Mouse (Mus musculus) limb, embryonic 11.5 days (tissue): ENCODE measurements around the gene Dgcr8. TPM values are rescaled to one million over a fixed set of nuclear protein-coding genes. Genes with fewer than 3 reads are reported as not detected.

Source experiments
- ATAC-seq: fragments of 200-750 bp; cut with Nextera tagmentation; 2 replicates; pipeline ENCODE4 v1.8.0; 2017; ENCODE audit warnings: low read depth; ENCODE audit not compliant: insufficient number of reproducible peaks, low FRiP score, low TSS enrichment
- DNase-seq: peaks from one replicate; pipeline ENCODE4 v3.0.0-alpha.2; 2015; ENCODE audit warnings: low spot score
- H3K27ac ChIP-seq: fragments of 300-500 bp; sonication (generic); replicated peaks from 2 replicates; pipeline ENCODE4 v1.5.1; 2014; ENCODE audit warnings: low read depth, mild to moderate bottlenecking, low read length
- H3K27me3 ChIP-seq: fragments of 300-500 bp; sonication (generic); 2 replicates; pipeline ENCODE4 v1.6.1; 2014; ENCODE audit warnings: mild to moderate bottlenecking, low read length, mixed read lengths; ENCODE audit not compliant: control insufficient read depth, insufficient read depth
- H3K36me3 ChIP-seq: fragments of 300-500 bp; sonication (generic); 2 replicates; pipeline ENCODE4 v1.6.1; 2014; ENCODE audit warnings: mild to moderate bottlenecking, low read length, moderate library complexity, mixed read lengths; ENCODE audit not compliant: control insufficient read depth, insufficient read depth
- H3K4me1 ChIP-seq: fragments of 300-500 bp; sonication (generic); 2 replicates; pipeline ENCODE4 v1.6.1; 2014; ENCODE audit warnings: low read length, mixed read lengths; ENCODE audit not compliant: control insufficient read depth, insufficient read depth
- H3K4me2 ChIP-seq: fragments of 300-500 bp; sonication (generic); 2 replicates; pipeline ENCODE4 v1.6.1; 2014; ENCODE audit warnings: low read depth, mild to moderate bottlenecking, moderate library complexity; ENCODE audit not compliant: severe bottlenecking
- H3K4me3 ChIP-seq: fragments of 300-500 bp; sonication (generic); 2 replicates; pipeline ENCODE4 v1.5.1; 2014; ENCODE audit warnings: low read depth, low read length
- H3K9ac ChIP-seq: fragments of 300-500 bp; sonication (generic); 2 replicates; pipeline ENCODE4 v1.6.1; 2014; ENCODE audit warnings: mild to moderate bottlenecking, low read length
- H3K9me3 ChIP-seq: fragments of 300-500 bp; sonication (generic); 2 replicates; pipeline ENCODE4 v1.6.1; 2016; ENCODE audit warnings: low read length; ENCODE audit not compliant: control insufficient read depth
- WGBS: fragments of 180-500 bp; shearing (Covaris S2); extraction: QIAGEN DNeasy Blood & Tissue Kit; methylation state at CpG from one replicate; pipeline ENCODE4 v1.1.7; 2014; 5-methylcytosine and 5-hydroxymethylcytosine counted together
- polyA plus RNA-seq: library from polyadenylated mRNA; unstranded; fragments of >200 nt; fragmentation: Nextera tagmentation; extraction: Ambion mirVana; gene quantifications from 2 replicates; pipeline ENCODE4 v1.2.1, GENCODE M21; 2014

Gene Dgcr8
- polyA plus RNA-seq, 1 experiment from 2014 or later, result 42.7 TPM

DNA sequence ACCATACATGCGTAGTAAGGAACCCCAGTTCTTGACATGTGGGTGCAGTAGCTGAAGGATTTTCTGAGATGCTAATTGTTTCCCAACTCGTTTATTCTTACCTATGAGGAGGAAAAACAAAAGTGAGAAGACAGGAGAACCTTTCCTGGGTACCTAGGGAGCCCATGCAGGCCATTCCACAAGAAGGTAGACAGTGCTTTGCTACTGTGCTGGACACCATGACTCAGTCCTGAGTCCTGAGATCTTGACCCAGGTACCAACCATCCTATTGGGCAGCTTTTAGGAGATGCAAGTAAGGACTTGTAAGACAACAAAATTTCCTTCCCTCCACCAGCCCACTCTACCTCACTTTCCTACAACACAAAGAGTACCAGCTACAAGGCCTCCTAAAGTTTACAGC, 30.8 kb downstream of the Dgcr8 start, which contains the start of gene Gm49776:
Gene Gm49776 (minus strand): TSS at position 101 of the 400 bp plus-strand sequence.
- ATAC-seq, result no peak
- DNase-seq, result no peak
- no peak within 1 kb of the TSS for H3K9ac ChIP-seq
- 87% methylated on average over 2 of the region's 2 CpGs for WGBS
- no peak within 1 kb of the TSS for H3K4me3 ChIP-seq
- H3K27ac ChIP-seq, result no peak within 1 kb of the TSS
- no peaks in the 10 kb centered on the region for H3K4me1 ChIP-seq
- no peaks in the 10 kb centered on the region for H3K27me3 ChIP-seq
- H3K36me3 ChIP-seq, result peaks cover 50% of the 10 kb centered on the region
- H3K9me3 ChIP-seq, result no peaks in the 10 kb centered on the region
- no peak within 1 kb of the TSS for H3K4me2 ChIP-seq

DNA sequence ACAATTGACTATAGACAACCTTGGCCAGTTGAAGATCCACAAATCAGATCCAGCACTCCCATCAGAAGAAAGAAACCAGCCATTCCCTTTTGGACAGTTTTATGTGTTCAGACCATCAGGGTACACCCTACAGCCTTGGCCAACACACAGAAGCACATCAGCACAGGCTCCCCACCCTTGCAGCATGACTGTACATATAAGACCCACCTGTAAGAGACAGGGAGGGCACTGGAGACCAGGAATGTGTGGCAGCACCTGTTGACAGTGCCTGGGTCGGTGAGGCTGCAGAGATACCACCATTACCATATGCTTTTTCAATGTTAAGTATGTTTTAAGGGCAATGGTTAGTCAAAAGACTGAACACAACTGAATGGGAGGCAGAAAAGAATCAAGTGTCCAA, 35.2 kb downstream of the Dgcr8 start:
- DNase-seq (no peak), ATAC-seq (no peak)
- H3K36me3 ChIP-seq, result peaks cover 51% of the 10 kb centered on the region
- no peak overlapping the region for H3K4me3 ChIP-seq
- H3K9ac ChIP-seq, result no peak overlapping the region
- no peak overlapping the region for H3K27ac ChIP-seq
- no peaks in the 10 kb centered on the region for H3K27me3 ChIP-seq
- H3K9me3 ChIP-seq, result no peaks in the 10 kb centered on the region
- WGBS, result 81% methylated on average over 1 of the region's 1 CpGs
- peaks cover 17% of the 10 kb centered on the region for H3K4me1 ChIP-seq
- H3K4me2 ChIP-seq, result no peak overlapping the region

DNA sequence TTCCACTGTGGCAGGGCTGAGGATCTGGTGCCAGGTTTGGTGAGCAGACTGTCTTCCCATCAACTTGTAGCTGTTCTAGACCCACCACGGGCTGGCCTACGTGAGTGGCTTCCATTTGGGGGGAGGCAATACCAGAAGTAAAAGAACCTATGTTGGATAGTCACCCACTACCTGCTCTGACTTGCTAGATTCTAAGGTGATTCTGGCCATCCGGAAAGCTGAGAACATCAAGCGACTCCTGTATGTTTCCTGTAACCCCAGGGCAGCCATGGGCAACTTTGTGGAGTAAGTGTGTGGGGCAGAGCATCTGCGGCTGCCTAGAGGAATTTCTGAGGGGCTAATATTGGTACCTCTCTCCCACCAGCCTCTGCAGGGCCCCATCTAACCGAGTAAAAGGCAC, 36.3 kb downstream of the Dgcr8 start:
- no peak overlapping the region for H3K9ac ChIP-seq
- H3K4me1 ChIP-seq, result peaks cover 17% of the 10 kb centered on the region
- DNase-seq (no peak), ATAC-seq (no peak)
- H3K4me3 ChIP-seq, result no peak overlapping the region
- H3K27me3 ChIP-seq, result no peaks in the 10 kb centered on the region
- 85% methylated on average over 6 of the region's 6 CpGs for WGBS
- H3K9me3 ChIP-seq, result no peaks in the 10 kb centered on the region
- H3K27ac ChIP-seq, result no peak overlapping the region
- H3K36me3 ChIP-seq, result peaks cover 47% of the 10 kb centered on the region
- no peak overlapping the region for H3K4me2 ChIP-seq

DNA sequence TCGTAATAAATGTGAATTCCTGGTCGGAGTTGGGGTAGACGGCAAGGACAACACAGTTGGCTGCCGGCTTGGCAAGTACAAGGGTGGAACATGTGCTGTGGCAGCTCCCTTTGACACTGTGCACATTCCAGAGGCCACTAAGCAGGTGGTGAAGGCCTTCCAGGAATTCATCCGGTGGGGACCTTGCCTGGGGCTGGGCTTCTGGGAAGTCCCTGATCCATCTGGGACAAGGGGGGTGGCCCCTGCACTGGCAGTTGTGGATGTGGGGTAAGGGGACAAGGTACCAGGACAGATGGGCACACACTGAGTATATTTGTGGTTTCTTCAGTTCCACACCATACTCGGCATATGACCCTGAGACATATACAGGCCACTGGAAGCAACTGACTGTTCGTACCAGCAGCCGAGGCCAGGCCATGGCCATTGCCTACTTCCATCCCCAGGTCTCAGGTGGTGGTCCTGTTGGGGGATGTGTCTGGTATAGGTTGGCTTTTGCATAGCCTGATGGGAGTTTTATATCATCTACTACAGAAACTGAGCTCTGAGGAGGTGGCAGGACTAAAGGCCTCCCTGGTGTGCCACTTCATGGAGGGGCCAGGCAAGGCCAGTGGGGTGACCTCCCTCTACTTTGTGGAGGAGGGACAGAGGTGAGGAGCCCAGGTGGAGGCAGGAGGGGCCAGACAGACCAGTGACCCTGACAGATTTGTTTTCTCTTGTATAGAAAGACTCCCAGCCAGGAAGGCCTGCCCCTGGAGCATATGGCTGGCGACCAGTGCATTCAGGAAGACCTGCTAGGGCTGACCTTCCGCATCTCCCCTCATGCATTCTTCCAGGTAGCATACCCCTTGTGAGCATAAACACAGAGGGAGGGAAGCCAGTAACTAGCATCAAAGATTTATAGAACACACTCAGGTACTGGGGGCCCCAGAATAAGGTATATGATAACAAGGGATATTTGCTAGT, 37.9 kb downstream of the Dgcr8 start:
- Histone ChIP-seq H3K4me2 (peak overlapping the region; percentile 85), H3K4me1 (peaks cover 25% of the 10 kb centered on the region), H3K36me3 (peaks cover 38% of the 10 kb centered on the region), H3K4me3 (no peak overlapping the region), H3K9me3 (no peaks in the 10 kb centered on the region), H3K27ac (no peak overlapping the region), H3K9ac (no peak overlapping the region; the same call in 1 of the 2 replicates), H3K27me3 (no peaks in the 10 kb centered on the region)
- ATAC-seq (no peak), DNase-seq (no peak)
- 80% methylated on average over 10 of the region's 10 CpGs for WGBS

DNA sequence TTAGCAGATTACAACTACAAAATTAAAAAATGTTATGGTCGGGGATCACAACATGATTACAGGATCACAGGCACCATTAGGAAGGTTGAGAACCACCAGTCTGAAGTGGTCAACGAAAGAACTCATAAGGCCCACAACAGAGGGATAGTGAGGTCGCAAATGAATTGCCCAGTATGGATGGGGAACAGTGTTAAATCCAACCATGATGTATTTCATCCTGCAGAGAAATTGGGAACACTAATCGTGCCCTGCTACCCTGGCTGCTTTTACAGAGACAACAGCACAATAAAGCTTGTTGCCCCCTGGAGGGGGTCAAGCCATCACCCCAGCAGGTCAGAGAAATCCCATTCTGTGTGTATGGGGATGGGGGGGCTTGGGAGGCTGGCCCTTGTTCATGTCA, 38.8 kb downstream of the Dgcr8 start:
- no peak overlapping the region; the same call in 1 of the 2 replicates for H3K9ac ChIP-seq
- peak overlapping the region; percentile 85 for H3K4me2 ChIP-seq
- ATAC-seq (no peak), DNase-seq (no peak)
- H3K27me3 ChIP-seq, result no peaks in the 10 kb centered on the region
- WGBS, result 67% methylated on average over 4 of the region's 4 CpGs
- no peaks in the 10 kb centered on the region for H3K9me3 ChIP-seq
- peak overlapping the region; percentile 88 for H3K4me3 ChIP-seq
- peaks cover 25% of the 10 kb centered on the region for H3K4me1 ChIP-seq
- no peak overlapping the region for H3K27ac ChIP-seq
- peaks cover 40% of the 10 kb centered on the region for H3K36me3 ChIP-seq

DNA sequence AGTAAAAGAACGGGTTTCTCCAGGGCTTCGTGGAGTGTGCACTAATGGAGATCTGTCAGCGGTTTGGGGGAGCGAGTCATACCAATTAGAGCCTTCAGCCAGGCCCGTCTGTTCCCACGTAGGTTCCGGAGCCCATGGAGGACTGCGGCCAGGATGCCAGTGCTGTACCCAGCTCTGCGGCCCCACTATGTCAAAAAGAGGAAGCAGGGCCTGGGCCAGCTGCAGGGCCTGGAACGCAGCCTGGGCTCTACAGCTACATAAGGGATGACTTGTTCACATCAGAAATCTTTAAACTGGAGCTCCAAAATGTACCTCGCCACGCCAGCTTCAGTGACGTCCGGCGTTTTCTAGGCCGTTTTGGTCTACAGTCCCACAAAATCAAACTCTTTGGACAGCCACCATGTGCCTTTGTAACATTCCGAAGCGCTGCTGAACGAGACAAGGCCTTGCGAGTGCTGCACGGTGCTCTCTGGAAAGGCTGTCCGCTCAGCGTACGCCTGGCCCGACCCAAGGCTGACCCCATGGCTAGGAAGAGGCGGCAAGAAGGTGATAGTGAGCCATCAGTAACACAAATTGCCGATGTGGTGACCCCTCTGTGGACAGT, 39.6 kb downstream of the Dgcr8 start:
- Histone ChIP-seq H3K9ac (peak overlapping the region; percentile 92), H3K36me3 (peaks cover 48% of the 10 kb centered on the region), H3K27me3 (no peaks in the 10 kb centered on the region), H3K4me3 (peak overlapping the region; percentile 88), H3K4me1 (peaks cover 25% of the 10 kb centered on the region), H3K27ac (peak overlapping the region; percentile 78), H3K4me2 (peak overlapping the region; percentile 85), H3K9me3 (no peaks in the 10 kb centered on the region)
- ATAC-seq (peak; percentile 2; the same call in 1 of the 2 replicates), DNase-seq (peak; percentile 62)
- WGBS, result 7% methylated on average over 27 of the region's 27 CpGs

DNA sequence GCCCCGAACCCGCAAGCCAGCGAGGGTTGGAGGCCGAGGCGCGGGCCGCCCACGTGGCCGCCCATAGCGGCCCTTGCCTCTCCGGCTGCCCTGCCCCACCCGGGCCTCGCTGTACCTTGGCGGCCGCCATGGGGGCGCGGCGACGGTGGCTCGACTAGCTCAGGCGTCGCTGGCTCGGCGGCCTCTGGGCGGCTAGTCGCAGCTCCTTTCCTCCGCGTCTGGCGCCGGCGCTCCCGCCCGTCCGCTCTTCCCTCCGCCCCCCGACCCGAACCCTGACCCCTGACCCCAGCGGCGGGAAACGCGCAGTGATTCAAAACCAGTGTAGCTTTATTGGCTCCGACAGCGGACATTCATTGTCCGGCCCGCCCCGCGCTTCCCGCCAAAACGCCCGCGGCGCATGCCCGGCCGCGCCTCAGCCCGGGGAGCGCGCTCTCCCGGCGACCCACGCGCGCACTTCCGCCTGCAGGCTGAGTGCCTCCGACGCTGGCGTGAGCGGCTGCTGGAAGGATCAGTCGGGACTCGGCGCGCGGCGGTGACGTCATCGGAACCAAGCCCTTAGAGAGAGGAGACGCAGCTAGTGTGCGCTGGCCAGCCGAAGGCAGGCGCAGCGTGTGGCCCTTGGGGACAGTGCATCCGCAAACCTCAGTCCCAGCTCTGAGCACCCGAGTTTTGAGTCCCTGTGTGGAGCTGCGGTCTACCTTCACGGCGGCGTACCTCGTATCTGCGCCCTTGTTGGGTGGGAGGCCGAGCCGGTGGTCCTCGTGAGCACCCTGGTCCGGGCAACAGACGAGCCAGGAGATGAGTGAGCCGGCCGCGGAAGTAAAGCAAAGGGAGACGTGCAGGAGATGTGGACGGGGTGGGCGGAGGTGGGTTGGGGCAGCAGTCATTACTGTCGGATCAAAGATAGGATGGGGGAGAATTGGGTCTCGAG, 40.3 kb downstream of the Dgcr8 start, which contains the start of the genes Trmt2a and Ranbp1:
Gene Trmt2a (plus strand): TSS at position 247 of the 931 bp plus-strand sequence.
Gene Ranbp1 (minus strand): TSS at position 300 of the 931 bp plus-strand sequence.
- Histone ChIP-seq H3K27me3 (no peaks in the 10 kb centered on the region), H3K4me1 (peaks cover 25% of the 10 kb centered on the region), H3K9ac (peak within 1 kb of the TSS; percentile 92), H3K36me3 (peaks cover 46% of the 10 kb centered on the region), H3K4me2 (peak within 1 kb of the TSS; percentile 85), H3K9me3 (no peaks in the 10 kb centered on the region), H3K27ac (peak within 1 kb of the TSS; percentile 80), H3K4me3 (peak within 1 kb of the TSS; percentile 88)
- 0% methylated on average over 99 of the region's 102 CpGs for WGBS
- ATAC-seq (peak; percentile 95), DNase-seq (peak; percentile 100)
